Mouse (Mus musculus) small intestine, adult 2 months (tissue): Measurements from ENCODE around the gene Anxa5.

Source experiments
- CTCF ChIP-seq: fragments of 200-500 bp; IDR thresholded peaks from 2 replicates; pipeline ENCODE4 v1.5.1; 2012; ENCODE audit warnings: low read depth, mild to moderate bottlenecking, control low read depth, inconsistent platforms, low read length, moderate library complexity, mixed read lengths; ENCODE audit not compliant: insufficient replicate concordance, insufficient read length; ENCODE audit errors: extremely low read depth
- POLR2A ChIP-seq: fragments of 200-500 bp; IDR thresholded peaks from 2 replicates; pipeline ENCODE4 v1.6.1; 2012; ENCODE audit warnings: low read depth, mild to moderate bottlenecking, control low read depth, inconsistent platforms, low read length, moderate library complexity

DNA sequence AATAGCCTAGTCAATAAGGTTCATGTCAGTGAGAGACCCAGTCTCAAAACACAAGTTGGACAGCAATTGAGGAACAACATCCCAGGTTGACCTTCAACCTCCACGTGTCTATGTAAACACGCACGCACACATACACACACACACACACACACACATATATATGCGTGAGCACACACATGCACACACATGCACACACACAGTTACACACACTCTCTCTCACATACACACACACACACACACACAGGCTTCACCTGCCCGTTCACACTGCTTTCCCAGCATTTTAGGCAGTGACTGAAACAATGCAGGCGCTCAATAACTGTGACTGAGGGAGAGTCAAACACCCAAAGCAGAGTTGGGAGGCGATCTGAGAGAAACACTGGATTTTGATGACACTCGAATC lies 29.6 kb upstream of the Anxa5 start:
- TF ChIP-seq POLR2A: no peak
- no peak for TF ChIP-seq CTCF
